Mouse (Mus musculus): ENCODE data around the gene Chmp5. TPM values are rescaled to one million over a fixed set of nuclear protein-coding genes. Genes with fewer than 3 reads are reported as not detected.

The Chmp5 gene
- polyA plus RNA-seq, 1 experiment from 2014 or later: 167 TPM

DNA sequence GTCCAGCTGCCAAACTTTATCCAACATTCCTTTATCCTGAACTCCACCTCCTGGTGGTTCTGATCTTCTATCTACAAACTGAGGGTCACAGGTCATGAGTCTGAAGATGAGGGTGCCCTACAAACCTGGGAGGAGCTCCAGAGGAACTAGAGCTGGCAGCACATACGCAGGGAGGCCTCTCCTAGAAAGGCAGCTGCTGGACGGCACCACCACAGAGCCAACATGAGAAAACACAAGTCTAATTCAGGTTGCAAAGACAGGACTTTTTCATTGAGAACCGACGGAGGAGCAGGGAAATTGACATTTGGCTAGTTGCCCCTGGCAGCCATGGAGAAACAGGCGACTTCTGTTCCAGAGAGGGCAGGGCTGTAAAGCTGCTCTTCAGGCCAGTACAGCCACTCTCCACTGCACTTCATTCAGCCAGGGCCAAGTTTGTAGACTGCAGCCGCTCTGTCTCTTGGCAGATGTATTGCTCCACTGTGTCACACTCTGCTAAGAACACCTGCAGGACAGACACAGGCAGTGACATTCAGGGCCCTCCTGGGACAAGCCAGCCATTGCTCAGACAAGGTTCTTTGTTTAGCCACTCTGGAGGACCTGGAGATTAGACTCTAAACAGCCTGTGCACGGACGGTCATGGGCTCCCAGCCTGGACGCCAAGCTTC, 11.9 kb upstream of the Chmp5 start:
- Histone ChIP-seq H3K9me3 (ENCODE audit: control insufficient read depth, low read length) (0 out of 2 replicates have a peak, but pooled peaks cover 4% of the 10 kb centered on the region), H3K4me3 (replicated peaks; ENCODE audit: low read length) (no peak overlapping the region), H3K9ac (replicated peaks; ENCODE audit: low read depth, low read length) (no peak overlapping the region), H3K27ac (ENCODE audit: low read length) (no peak overlapping the region), H3K4me1 (replicated peaks; ENCODE audit: control insufficient read depth, insufficient read depth, low read length) (no peaks in the 10 kb centered on the region), H3K36me3 (ENCODE audit: control insufficient read depth, insufficient read depth) (peaks cover 34% of the 10 kb centered on the region), H3K27me3 (replicated peaks; ENCODE audit: control insufficient read depth, insufficient read depth, low read length) (no peaks in the 10 kb centered on the region), H3K4me2 (ENCODE audit: low read length) (no peak overlapping the region)
- peak; percentile 71 for ATAC-seq
- WGBS: 78% methylated on average over 9 of the region's 9 CpGs

DNA sequence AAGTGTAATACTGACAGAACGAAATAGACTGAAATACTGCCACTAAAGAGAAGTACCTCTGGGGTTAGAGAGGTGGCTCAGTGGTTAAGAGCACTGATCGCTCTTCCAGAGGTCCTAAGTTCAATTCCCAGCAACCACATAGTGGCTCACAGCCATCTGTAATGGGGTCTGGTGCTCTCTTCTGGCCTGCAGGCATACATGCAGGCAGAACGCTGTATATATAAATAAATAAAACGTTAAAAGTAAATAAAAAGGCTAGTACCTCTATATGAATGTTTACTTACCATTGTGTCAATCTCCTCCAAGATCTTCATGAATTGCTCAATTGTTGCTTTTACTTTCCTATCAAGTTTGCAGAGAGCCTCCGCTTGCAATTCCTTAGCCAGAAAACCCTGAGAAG, 9.4 kb upstream of the Chmp5 start:
- H3K27me3 ChIP-seq (replicated peaks; ENCODE audit: control insufficient read depth, insufficient read depth, low read length): no peaks in the 10 kb centered on the region
- no peaks in the 10 kb centered on the region for H3K4me1 ChIP-seq (replicated peaks; ENCODE audit: control insufficient read depth, insufficient read depth, low read length)
- over 99% methylated on average over 5 of the region's 5 CpGs for WGBS
- no peak for ATAC-seq
- no peak overlapping the region for H3K4me2 ChIP-seq (ENCODE audit: low read length)
- no peak overlapping the region for H3K27ac ChIP-seq (ENCODE audit: low read length)
- peaks cover 46% of the 10 kb centered on the region for H3K36me3 ChIP-seq (ENCODE audit: control insufficient read depth, insufficient read depth)
- H3K9ac ChIP-seq (replicated peaks; ENCODE audit: low read depth, low read length): no peak overlapping the region
- no peak overlapping the region for H3K4me3 ChIP-seq (replicated peaks; ENCODE audit: low read length)
- H3K9me3 ChIP-seq (ENCODE audit: control insufficient read depth, low read length): 0 out of 2 replicates have a peak, but pooled peaks cover 4% of the 10 kb centered on the region

DNA sequence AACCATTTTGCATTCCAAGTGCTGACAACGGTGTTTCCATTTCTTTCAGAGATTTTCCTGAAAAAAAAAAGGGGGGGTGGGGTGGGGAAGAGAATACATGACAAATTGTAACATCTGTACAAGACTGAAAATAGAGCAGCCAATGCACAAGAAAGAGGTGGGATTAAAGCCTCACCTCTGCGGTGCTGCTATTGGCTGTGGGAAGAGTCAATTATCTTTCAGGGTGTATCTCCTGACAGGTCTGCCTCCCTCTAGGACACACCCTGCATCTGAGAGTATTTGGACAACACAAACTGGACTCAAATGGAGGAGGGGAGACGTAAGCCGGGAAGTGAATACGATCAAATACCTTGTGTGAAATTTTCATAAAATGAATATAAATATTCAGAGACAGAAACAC, 4.6 kb upstream of the Chmp5 start:
- WGBS: 97% methylated on average over 5 of the region's 5 CpGs
- no peak overlapping the region for H3K9ac ChIP-seq (replicated peaks; ENCODE audit: low read depth, low read length)
- H3K27me3 ChIP-seq (replicated peaks; ENCODE audit: control insufficient read depth, insufficient read depth, low read length): no peaks in the 10 kb centered on the region
- 0 out of 2 replicates have a peak, but pooled peaks cover 4% of the 10 kb centered on the region for H3K9me3 ChIP-seq (ENCODE audit: control insufficient read depth, low read length)
- peaks cover 31% of the 10 kb centered on the region for H3K36me3 ChIP-seq (ENCODE audit: control insufficient read depth, insufficient read depth)
- peaks cover 15% of the 10 kb centered on the region for H3K4me1 ChIP-seq (replicated peaks; ENCODE audit: control insufficient read depth, insufficient read depth, low read length)
- ATAC-seq: no peak
- H3K4me2 ChIP-seq (ENCODE audit: low read length): no peak overlapping the region
- H3K4me3 ChIP-seq (replicated peaks; ENCODE audit: low read length): no peak overlapping the region
- H3K27ac ChIP-seq (ENCODE audit: low read length): no peak overlapping the region

DNA sequence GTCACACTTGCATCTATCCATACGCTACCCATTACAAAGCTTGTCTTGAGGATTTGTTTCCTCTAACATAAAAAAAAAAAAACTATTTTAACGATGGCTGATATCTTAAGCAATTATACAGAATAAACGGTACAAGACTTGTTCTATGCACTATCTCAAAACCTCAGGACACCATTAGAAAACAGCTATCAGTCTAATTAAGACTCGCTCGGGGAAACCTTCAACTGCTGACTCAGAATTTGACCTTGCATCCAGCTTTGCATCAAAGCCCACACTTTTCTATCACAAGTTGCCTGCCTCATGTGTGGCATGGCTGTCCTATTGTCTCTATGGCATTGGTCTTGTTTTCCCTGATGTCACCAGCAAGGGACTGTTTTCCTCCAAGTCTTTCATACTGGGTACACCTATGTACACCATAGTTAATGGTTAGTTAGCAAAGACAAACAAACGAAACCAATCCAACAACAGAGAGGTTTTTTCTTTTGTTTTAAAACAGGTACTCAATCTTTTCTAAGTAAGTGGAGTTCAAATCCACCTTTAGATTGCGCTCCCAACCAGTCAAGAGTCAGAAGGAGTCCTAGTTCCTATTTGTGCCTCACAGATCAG, 1.6 kb upstream of the Chmp5 start:
- WGBS: 83% methylated on average over 7 of the region's 7 CpGs
- ATAC-seq: no peak
- peak overlapping the region; percentile 83 for H3K4me2 ChIP-seq (ENCODE audit: low read length)
- H3K9ac ChIP-seq (replicated peaks; ENCODE audit: low read depth, low read length): 0 out of 2 replicates have a peak overlapping the region, but pooled peaks have one; percentile 8
- no peaks in the 10 kb centered on the region for H3K27me3 ChIP-seq (replicated peaks; ENCODE audit: control insufficient read depth, insufficient read depth, low read length)
- H3K27ac ChIP-seq (ENCODE audit: low read length): no peak overlapping the region
- H3K9me3 ChIP-seq (ENCODE audit: control insufficient read depth, low read length): no peaks in the 10 kb centered on the region
- H3K4me1 ChIP-seq (replicated peaks; ENCODE audit: control insufficient read depth, insufficient read depth, low read length): peaks cover 27% of the 10 kb centered on the region
- peak overlapping the region; percentile 90 for H3K4me3 ChIP-seq (replicated peaks; ENCODE audit: low read length)
- H3K36me3 ChIP-seq (ENCODE audit: control insufficient read depth, insufficient read depth): peaks cover 18% of the 10 kb centered on the region

DNA sequence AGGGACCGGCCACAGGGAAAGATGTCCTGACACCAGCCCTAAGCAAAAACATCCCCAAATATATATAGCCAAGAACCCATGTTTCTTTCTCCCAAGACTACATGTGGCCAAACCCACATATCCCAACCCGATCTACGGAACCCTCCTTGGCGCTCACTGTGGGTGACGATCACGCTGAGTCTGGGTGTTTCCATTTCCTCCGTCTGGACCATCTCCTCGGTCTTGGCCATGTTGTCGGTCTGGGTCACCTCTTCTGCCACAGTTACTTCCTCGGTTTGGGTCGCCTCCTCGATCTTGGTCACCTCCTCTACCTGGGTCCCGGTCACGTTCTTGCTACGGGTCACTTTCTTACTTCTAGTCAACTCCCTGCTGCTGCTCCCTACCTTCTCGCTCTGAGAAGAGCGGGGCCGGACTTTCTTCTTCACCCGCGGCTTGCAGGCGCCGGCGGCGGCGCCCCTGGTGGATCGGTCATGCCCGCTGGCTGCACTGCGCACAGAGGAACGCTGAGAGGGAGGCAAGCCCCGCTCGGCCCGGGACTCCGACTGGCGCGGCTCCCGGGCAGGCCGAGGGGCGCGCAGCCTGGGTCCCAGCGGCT, 545 bp upstream of the Chmp5 start:
- no peaks in the 10 kb centered on the region for H3K9me3 ChIP-seq (ENCODE audit: control insufficient read depth, low read length)
- H3K4me2 ChIP-seq (ENCODE audit: low read length): peak overlapping the region; percentile 83
- peaks cover 27% of the 10 kb centered on the region for H3K4me1 ChIP-seq (replicated peaks; ENCODE audit: control insufficient read depth, insufficient read depth, low read length)
- ATAC-seq: peak; percentile 84
- H3K27me3 ChIP-seq (replicated peaks; ENCODE audit: control insufficient read depth, insufficient read depth, low read length): no peaks in the 10 kb centered on the region
- peaks cover 14% of the 10 kb centered on the region for H3K36me3 ChIP-seq (ENCODE audit: control insufficient read depth, insufficient read depth)
- peak overlapping the region; percentile 87 for H3K9ac ChIP-seq (replicated peaks; ENCODE audit: low read depth, low read length)
- H3K4me3 ChIP-seq (replicated peaks; ENCODE audit: low read length): peak overlapping the region; percentile 90
- 0% methylated on average over 35 of the region's 40 CpGs for WGBS
- peak overlapping the region; percentile 81 for H3K27ac ChIP-seq (ENCODE audit: low read length)

DNA sequence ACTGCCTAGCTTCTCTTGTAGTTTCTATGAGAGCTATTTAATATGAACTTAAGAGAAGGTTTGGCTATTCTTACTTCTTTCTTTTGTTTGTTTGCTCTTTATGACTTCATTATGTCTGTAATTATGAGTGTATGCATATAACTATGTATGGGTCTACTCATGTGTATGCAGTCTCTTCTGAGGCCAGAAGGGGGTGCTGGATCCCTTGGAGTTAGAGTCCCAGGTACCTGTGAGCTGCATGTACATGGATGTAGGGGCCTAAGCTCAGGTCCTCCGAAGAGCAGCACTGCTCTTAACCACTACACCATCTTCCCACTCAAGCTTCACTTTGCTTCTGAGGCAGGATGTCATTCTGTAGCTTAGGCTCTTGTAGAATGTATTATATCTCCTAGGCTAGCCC, 5.3 kb downstream of the Chmp5 start:
- 87% methylated on average over 1 of the region's 1 CpGs for WGBS
- no peak overlapping the region for H3K4me2 ChIP-seq (ENCODE audit: low read length)
- H3K27me3 ChIP-seq (replicated peaks; ENCODE audit: control insufficient read depth, insufficient read depth, low read length): no peaks in the 10 kb centered on the region
- peaks cover 33% of the 10 kb centered on the region for H3K36me3 ChIP-seq (ENCODE audit: control insufficient read depth, insufficient read depth)
- H3K9ac ChIP-seq (replicated peaks; ENCODE audit: low read depth, low read length): no peak overlapping the region
- H3K9me3 ChIP-seq (ENCODE audit: control insufficient read depth, low read length): no peaks in the 10 kb centered on the region
- peaks cover 12% of the 10 kb centered on the region for H3K4me1 ChIP-seq (replicated peaks; ENCODE audit: control insufficient read depth, insufficient read depth, low read length)
- no peak overlapping the region for H3K4me3 ChIP-seq (replicated peaks; ENCODE audit: low read length)
- ATAC-seq: no peak
- no peak overlapping the region for H3K27ac ChIP-seq (ENCODE audit: low read length)

DNA sequence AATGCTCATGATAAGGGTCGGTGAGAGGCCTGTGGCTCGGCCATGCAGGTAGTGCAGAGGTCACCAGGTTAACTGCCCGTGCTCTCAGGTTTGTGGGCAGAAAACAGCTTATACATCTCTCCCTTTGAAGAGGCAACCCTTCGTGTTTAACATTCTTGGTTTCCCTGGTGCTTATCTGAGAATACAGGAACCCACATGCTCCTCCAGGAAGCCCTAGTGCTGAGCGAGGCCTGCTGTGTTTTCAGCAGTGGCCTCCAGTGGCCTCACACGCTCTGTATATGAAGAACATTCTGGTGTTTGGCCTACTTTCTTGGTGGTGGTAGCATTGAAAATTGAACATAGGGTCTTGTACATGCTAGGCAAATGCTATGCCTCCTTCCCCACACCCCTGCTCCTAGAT, 7.7 kb downstream of the Chmp5 start:
- Histone ChIP-seq H3K27ac (ENCODE audit: low read length) (no peak overlapping the region), H3K4me1 (replicated peaks; ENCODE audit: control insufficient read depth, insufficient read depth, low read length) (no peaks in the 10 kb centered on the region), H3K4me2 (ENCODE audit: low read length) (no peak overlapping the region), H3K36me3 (ENCODE audit: control insufficient read depth, insufficient read depth) (peaks cover 51% of the 10 kb centered on the region), H3K9me3 (ENCODE audit: control insufficient read depth, low read length) (no peaks in the 10 kb centered on the region), H3K4me3 (replicated peaks; ENCODE audit: low read length) (no peak overlapping the region), H3K27me3 (replicated peaks; ENCODE audit: control insufficient read depth, insufficient read depth, low read length) (no peaks in the 10 kb centered on the region), H3K9ac (replicated peaks; ENCODE audit: low read depth, low read length) (no peak overlapping the region)
- WGBS: 91% methylated on average over 6 of the region's 6 CpGs
- ATAC-seq: no peak

DNA sequence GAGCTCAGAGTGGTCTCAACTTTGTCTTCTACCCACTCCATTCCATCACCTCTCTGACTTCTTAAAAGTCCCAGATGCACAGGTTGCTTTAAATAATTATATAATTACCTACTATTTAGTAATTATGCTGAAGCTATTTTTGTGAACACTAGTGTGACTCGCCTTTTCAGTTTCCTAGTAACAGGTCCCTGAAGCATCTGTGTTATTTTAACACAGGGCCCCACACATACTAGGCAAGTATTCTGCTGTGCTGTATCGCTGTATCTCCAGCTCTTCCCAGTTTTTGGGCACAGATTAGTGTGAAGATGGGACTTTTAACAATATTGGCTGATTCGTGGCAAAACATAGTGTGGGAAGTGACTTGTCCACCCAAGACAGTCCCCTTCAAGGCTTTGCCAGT, 15.3 kb downstream of the Chmp5 start:
- ATAC-seq: no peak
- 96% methylated on average over 3 of the region's 3 CpGs for WGBS
- Histone ChIP-seq H3K9me3 (ENCODE audit: control insufficient read depth, low read length) (no peaks in the 10 kb centered on the region), H3K27ac (ENCODE audit: low read length) (no peak overlapping the region), H3K4me2 (ENCODE audit: low read length) (no peak overlapping the region), H3K9ac (replicated peaks; ENCODE audit: low read depth, low read length) (no peak overlapping the region), H3K36me3 (ENCODE audit: control insufficient read depth, insufficient read depth) (peaks cover 45% of the 10 kb centered on the region), H3K27me3 (replicated peaks; ENCODE audit: control insufficient read depth, insufficient read depth, low read length) (no peaks in the 10 kb centered on the region), H3K4me1 (replicated peaks; ENCODE audit: control insufficient read depth, insufficient read depth, low read length) (no peaks in the 10 kb centered on the region), H3K4me3 (replicated peaks; ENCODE audit: low read length) (no peak overlapping the region)

DNA sequence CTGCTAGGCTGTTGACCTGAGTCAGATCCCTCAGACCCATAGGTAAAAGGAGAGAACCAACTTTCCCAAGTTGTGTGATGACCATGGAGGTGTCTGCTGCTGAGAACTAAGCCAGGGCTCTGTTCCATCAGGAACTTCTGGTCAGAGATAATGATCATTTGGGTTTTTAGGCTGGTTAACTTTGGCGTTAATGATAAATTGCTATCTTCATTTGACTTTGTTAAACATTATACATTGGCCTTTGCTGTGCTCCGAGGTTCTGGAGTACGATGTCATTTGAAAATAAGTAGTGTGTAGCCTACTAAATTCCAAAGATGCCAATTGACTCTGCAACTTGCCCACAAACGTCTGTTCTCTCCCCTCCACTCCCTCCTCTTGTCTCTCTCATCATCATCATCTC, 21.0 kb downstream of the Chmp5 start:
- H3K9ac ChIP-seq (replicated peaks; ENCODE audit: low read depth, low read length): no peak overlapping the region
- H3K4me2 ChIP-seq (ENCODE audit: low read length): no peak overlapping the region
- no peak overlapping the region for H3K4me3 ChIP-seq (replicated peaks; ENCODE audit: low read length)
- peaks cover 15% of the 10 kb centered on the region for H3K4me1 ChIP-seq (replicated peaks; ENCODE audit: control insufficient read depth, insufficient read depth, low read length)
- ATAC-seq: no peak
- peaks cover 10% of the 10 kb centered on the region for H3K36me3 ChIP-seq (ENCODE audit: control insufficient read depth, insufficient read depth)
- no peaks in the 10 kb centered on the region for H3K9me3 ChIP-seq (ENCODE audit: control insufficient read depth, low read length)
- WGBS: 84% methylated on average over 4 of the region's 4 CpGs
- H3K27ac ChIP-seq (ENCODE audit: low read length): no peak overlapping the region
- no peaks in the 10 kb centered on the region for H3K27me3 ChIP-seq (replicated peaks; ENCODE audit: control insufficient read depth, insufficient read depth, low read length)
